Mouse (Mus musculus) central nervous system, embryonic 18 days (tissue): ENCODE results near the gene Dsp. TPM values are rescaled to one million over a fixed set of nuclear protein-coding genes. Genes with fewer than 3 reads are reported as not detected.

ENCODE experiments used
- polyA plus RNA-seq: library from polyadenylated mRNA; depleted of rRNA; stranded (reverse); fragments of >200 nt; gene quantifications from 2 replicates; pipeline ENCODE4 v1.2.3, GENCODE M21; 2012; rRNA removed

Gene Dsp
- polyA plus RNA-seq: 0.35 and 1.1 TPM in 2 replicates

DNA sequence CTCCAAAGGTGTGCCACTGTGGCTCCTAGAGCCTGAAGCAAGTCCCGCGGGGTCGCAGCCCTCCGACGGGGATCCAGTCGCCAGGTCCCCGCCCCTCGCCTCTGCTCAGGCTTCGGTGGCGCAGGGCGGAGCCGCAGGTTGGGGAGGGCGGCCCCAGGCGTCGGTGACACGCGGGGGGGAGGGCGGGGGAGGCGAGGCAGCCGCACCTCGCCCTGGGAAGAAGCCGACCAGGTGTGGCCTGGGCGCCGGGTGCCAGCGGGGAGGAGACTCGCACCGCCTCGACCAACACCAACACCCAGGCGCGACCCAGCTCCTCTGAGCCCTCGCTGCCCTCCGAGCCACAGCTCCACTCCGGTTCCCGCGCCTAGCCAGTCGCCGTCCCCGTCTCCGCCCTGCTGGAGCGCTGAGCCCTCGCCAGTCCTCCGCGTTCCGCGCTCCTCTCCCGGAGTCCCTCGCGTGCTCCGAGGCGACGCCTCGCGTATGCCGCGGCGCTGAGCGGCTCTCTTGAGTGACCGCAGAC lies at the start of gene Dsp:
Gene Dsp, plus strand, starts transcription at position 226 of the 520 bp plus-strand sequence.

DNA sequence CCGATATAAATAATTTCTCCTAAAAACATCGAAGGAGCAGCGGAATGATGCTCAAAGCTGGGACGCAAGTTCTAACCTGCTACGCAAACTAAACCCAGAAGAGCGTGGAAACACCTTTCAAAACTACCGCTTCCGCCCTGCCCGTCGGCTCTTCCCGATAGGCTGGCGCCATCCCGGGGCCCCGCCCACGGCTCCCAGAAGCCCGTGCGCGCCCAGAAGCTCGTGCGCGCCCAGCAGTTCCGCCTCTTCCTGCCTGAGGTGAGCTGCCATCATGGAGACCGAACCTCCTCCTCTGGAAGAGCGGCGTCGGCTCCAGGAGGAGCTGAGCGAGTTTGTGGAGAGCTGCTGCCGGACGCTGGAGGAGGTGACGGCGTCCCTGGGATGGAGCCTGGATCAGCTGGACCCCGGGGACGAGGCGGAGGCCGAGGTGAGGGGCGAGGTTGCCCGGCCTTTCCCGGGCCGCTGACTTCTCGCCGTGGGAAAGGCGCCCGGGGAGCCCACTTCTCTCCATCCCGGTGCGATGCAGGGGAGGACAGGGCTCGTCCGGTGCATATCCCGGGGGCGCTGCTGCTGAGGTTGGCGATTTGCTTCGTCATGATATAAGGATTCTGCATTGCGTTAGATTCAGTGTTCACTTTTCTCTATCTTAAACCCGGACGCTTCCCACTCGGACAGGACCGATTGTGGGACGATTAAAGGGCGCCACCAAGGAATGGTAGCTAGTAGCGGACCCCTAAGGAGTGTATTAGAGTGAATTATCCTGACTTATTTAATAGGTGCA lies 53.8 kb downstream of the Dsp start, which contains the start of gene Snrnp48:
Gene Snrnp48, plus strand, starts transcription at position 237 of the 781 bp plus-strand sequence.

Other genes starting within 250 kb of the Dsp start
- 21.9 and 22.3 TPM in 2 replicates for gene Ssr1, start 157.1 kb upstream of the Dsp start, polyA plus RNA-seq
- 53.8 and 55.7 TPM in 2 replicates for gene Riok1, start 114.3 kb upstream of the Dsp start, polyA plus RNA-seq
- gene Cage1, start 114.2 kb upstream of the Dsp start, polyA plus RNA-seq: 1.3 and 1.4 TPM in 2 replicates
- gene Snrnp48, start 53.6 kb downstream of the Dsp start, polyA plus RNA-seq: 34.6 and 39.7 TPM in 2 replicates
- 12.0 and 12.1 TPM in 2 replicates for gene Bmp6, start 193.8 kb downstream of the Dsp start, polyA plus RNA-seq